Mouse (Mus musculus): ENCODE results near the gene Cmtm5. TPM values are rescaled to one million over a fixed set of nuclear protein-coding genes. Genes with fewer than 3 reads are reported as not detected.
"Not testable (repeated sequence)": the region's sequence is repeated elsewhere in the genome, so short reads cannot be mapped to it uniquely, and the experiment has no call there.

Cmtm5 gene
- polyA plus RNA-seq, 1 experiment from 2014 or later = 5.2 TPM

GRCm38 (mm10) chr14:54965631-54966030, 29.6 kb downstream of the Cmtm5 start:
- no peaks in the 10 kb centered on the region for H3K36me3 ChIP-seq
- H3K4me3 ChIP-seq = no peak overlapping the region
- ATAC-seq (ENCODE audit: low FRiP score) = no peak
- no peak overlapping the region for H3K9ac ChIP-seq
- H3K4me1 ChIP-seq = no peaks in the 10 kb centered on the region
- H3K27me3 ChIP-seq = no peaks in the 10 kb centered on the region
- H3K9me3 ChIP-seq (replicated peaks) = no peaks in the 10 kb centered on the region
- 69% methylated on average over 6 of the region's 6 CpGs for WGBS
- no peak overlapping the region for H3K27ac ChIP-seq
- H3K4me2 ChIP-seq (replicated peaks) = no peak overlapping the region

DNA sequence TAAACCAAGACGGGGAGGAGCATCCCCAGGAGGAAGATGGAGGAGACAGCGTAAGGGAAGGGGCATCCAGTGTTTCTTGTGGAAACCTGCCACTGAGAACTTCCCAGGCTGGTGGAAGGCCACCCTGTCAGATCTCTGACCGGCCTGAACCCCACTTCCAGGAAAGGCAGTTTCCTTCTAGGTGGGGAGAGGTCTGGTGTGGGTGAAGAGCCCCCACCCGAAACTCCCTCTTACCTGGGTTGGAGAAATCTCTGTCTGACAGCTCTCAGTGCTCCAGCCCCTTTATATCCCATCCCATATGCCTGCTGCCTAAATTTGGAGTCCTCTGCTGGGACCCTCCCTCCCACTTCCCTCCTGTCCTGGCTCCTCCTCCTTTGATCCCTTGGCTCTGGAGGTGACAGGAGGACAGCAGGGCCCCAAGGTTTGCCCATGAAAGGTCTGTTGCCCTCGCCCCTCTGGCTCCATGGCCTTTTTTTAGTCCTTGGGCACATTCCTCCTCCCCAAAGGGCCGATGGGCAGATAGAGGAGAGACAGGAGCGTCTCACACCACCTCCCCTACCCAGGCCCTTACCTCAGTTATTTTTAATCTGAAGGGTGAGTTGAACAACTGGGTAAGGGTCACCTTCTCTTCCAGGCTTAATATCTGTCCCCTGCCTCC, 30.4 kb downstream of the Cmtm5 start, which contains the start of gene Myh6:
Gene Myh6 (minus strand): TSS at position 608 of the 658 bp plus-strand sequence.
- Histone ChIP-seq H3K36me3 (no peaks in the 10 kb centered on the region), H3K9ac (no peak within 1 kb of the TSS), H3K4me3 (no peak within 1 kb of the TSS), H3K27me3 (no peaks in the 10 kb centered on the region), H3K4me2 (replicated peaks) (no peak within 1 kb of the TSS), H3K9me3 (replicated peaks) (no peaks in the 10 kb centered on the region), H3K27ac (no peak within 1 kb of the TSS), H3K4me1 (no peaks in the 10 kb centered on the region)
- no peak for ATAC-seq (ENCODE audit: low FRiP score)
- 82% methylated on average over 7 of the region's 7 CpGs for WGBS

- Histone ChIP-seq H3K9ac (no peak overlapping the region), H3K36me3 (no peaks in the 10 kb centered on the region), H3K9me3 (replicated peaks) (no peaks in the 10 kb centered on the region), H3K27ac (no peak overlapping the region), H3K4me2 (replicated peaks) (no peak overlapping the region), H3K27me3 (no peaks in the 10 kb centered on the region), H3K4me1 (no peaks in the 10 kb centered on the region), H3K4me3 (no peak overlapping the region)
- ATAC-seq (ENCODE audit: low FRiP score) = no peak
- 78% methylated on average over 3 of the region's 3 CpGs for WGBS
Measured at GRCm38 (mm10) chr14:54967874-54968273, 31.8 kb downstream of the Cmtm5 start.

- Histone ChIP-seq H3K4me2 (replicated peaks) (no peak overlapping the region), H3K36me3 (no peaks in the 10 kb centered on the region)
- no peak for ATAC-seq (ENCODE audit: low FRiP score)
Measured at GRCm38 (mm10) chr14:54968344-54968743, 32.3 kb downstream of the Cmtm5 start.

DNA sequence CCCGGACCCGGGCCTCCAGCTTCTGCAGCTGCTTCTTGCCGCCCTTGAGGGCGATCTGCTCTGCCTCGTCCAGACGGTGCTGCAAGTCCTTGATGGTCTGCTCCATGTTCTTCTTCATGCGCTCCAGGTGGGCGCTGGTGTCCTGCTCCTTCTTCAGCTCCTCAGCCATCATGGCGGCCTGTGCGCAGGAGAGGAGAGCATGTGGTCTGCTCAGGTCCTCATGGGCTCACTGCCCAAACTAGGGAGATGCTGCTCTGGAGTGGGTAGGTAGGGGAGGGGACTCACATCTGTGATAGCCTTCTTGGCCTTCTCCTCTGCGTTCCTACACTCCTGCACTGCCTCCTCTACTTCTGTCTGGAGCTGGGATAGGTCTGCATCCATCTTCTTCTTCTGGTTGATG, 36.7 kb downstream of the Cmtm5 start:
- WGBS = 92% methylated on average over 10 of the region's 11 CpGs
- H3K9me3 ChIP-seq (replicated peaks) = not testable (repeated sequence)

More at GRCm38 (mm10) chr14:54968344-54968743, 32.3 kb downstream of the Cmtm5 start:
- Histone ChIP-seq H3K4me3 (no peak overlapping the region), H3K9ac (no peak overlapping the region), H3K27ac (no peak overlapping the region), H3K9me3 (replicated peaks) (no peaks in the 10 kb centered on the region), H3K27me3 (no peaks in the 10 kb centered on the region), H3K4me1 (no peaks in the 10 kb centered on the region)

GRCm38 (mm10) chr14:54974068-54974791, 38.2 kb downstream of the Cmtm5 start:
- peak; percentile 49; the same call in 1 of the 2 replicates for ATAC-seq (ENCODE audit: low FRiP score)
- H3K27ac ChIP-seq = peak overlapping the region; percentile 66
- 76% methylated on average over 6 of the region's 6 CpGs for WGBS

More for the DNA sequence above, 36.7 kb downstream of the Cmtm5 start:
- H3K4me3 ChIP-seq; H3K36me3 ChIP-seq; H3K9ac ChIP-seq; H3K27ac ChIP-seq; H3K27me3 ChIP-seq; ATAC-seq (ENCODE audit: low FRiP score); H3K4me2 ChIP-seq (replicated peaks): not testable (repeated sequence)
- peaks cover 13% of the 10 kb centered on the region for H3K4me1 ChIP-seq

DNA sequence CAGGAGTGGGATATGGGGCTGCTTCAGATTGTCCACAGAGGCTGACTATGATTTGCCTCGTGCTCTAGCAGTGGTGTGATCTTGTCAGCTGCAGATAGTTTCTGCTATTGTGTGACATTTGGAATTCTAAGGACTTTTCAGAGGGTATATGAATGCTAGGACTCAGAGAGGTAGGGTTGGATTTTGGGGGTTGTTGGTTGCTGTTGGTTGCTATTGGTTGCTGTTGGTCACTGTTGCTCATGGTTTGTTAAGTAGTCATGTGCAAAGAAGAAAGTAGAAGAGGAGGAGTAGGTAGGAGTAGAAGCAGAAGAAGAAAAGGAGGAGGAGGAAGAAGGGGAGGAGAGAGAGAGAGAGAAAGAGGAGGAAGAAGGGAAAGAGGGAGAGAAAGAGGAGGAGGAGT, 40.6 kb downstream of the Cmtm5 start, which contains the start of gene Gm17428:
Gene Gm17428 (plus strand): TSS at position 301 of the 400 bp plus-strand sequence.
- H3K27me3 ChIP-seq = no peaks in the 10 kb centered on the region
- no peak for ATAC-seq (ENCODE audit: low FRiP score)
- no peaks in the 10 kb centered on the region for H3K9me3 ChIP-seq (replicated peaks)
- no peak within 1 kb of the TSS for H3K4me3 ChIP-seq
- H3K4me1 ChIP-seq = peaks cover 13% of the 10 kb centered on the region
- no peaks in the 10 kb centered on the region for H3K36me3 ChIP-seq
- WGBS = 67% methylated on average over 1 of the region's 1 CpGs
- H3K27ac ChIP-seq = no peak within 1 kb of the TSS
- no peak within 1 kb of the TSS for H3K4me2 ChIP-seq (replicated peaks)
- no peak within 1 kb of the TSS for H3K9ac ChIP-seq

More at GRCm38 (mm10) chr14:54974068-54974791, 38.2 kb downstream of the Cmtm5 start:
- H3K27me3 ChIP-seq = no peaks in the 10 kb centered on the region
- no peaks in the 10 kb centered on the region for H3K36me3 ChIP-seq
- H3K4me3 ChIP-seq = no peak overlapping the region
- H3K4me2 ChIP-seq (replicated peaks) = no peak overlapping the region
- H3K9ac ChIP-seq = no peak overlapping the region
- H3K9me3 ChIP-seq (replicated peaks) = no peaks in the 10 kb centered on the region
- H3K4me1 ChIP-seq = peaks cover 13% of the 10 kb centered on the region

GRCm38 (mm10) chr14:54978664-54979063, 42.6 kb downstream of the Cmtm5 start:
- WGBS = 87% methylated on average over 8 of the region's 8 CpGs
- H3K27ac ChIP-seq = no peak overlapping the region
- H3K4me1 ChIP-seq = peaks cover 11% of the 10 kb centered on the region
- no peaks in the 10 kb centered on the region for H3K9me3 ChIP-seq (replicated peaks)
- H3K36me3 ChIP-seq = no peaks in the 10 kb centered on the region
- H3K27me3 ChIP-seq = no peaks in the 10 kb centered on the region
- no peak overlapping the region for H3K4me2 ChIP-seq (replicated peaks)
- no peak for ATAC-seq (ENCODE audit: low FRiP score)
- no peak overlapping the region for H3K4me3 ChIP-seq
- no peak overlapping the region for H3K9ac ChIP-seq

DNA sequence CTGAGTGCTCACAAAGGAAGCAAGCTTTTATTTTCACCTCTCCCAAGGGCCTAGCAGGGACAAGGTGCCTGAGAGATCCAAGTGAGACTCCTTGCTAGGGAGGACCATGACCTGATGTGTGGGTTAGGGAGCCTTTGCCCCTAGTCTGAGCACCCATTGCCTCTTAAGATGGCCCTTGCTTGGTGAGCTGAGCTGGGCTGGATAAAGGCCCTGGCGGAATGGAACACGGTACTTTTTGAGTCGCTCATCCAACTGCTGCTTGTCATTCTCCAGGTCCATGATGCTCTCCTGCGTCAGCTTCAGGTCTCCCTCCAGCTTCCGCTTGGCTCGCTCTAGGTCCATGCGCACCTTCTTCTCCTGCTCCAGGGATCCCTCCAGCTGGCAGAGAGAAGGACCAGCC, 45.9 kb downstream of the Cmtm5 start:
- no peak for ATAC-seq (ENCODE audit: low FRiP score)
- Histone ChIP-seq H3K4me3 (no peak overlapping the region), H3K9ac (no peak overlapping the region), H3K27ac (no peak overlapping the region), H3K36me3 (no peaks in the 10 kb centered on the region), H3K4me1 (no peaks in the 10 kb centered on the region), H3K9me3 (replicated peaks) (no peaks in the 10 kb centered on the region), H3K4me2 (replicated peaks) (no peak overlapping the region), H3K27me3 (no peaks in the 10 kb centered on the region)
- 92% methylated on average over 7 of the region's 7 CpGs for WGBS

- WGBS = 93% methylated on average over 9 of the region's 9 CpGs
- H3K9me3 ChIP-seq (replicated peaks); H3K4me2 ChIP-seq (replicated peaks): not testable (repeated sequence)
Measured at GRCm38 (mm10) chr14:54988350-54988874, 52.4 kb downstream of the Cmtm5 start.

More at GRCm38 (mm10) chr14:54988350-54988874, 52.4 kb downstream of the Cmtm5 start:
- H3K27me3 ChIP-seq; H3K27ac ChIP-seq; ATAC-seq (ENCODE audit: low FRiP score); H3K9ac ChIP-seq; H3K4me1 ChIP-seq; H3K36me3 ChIP-seq; H3K4me3 ChIP-seq: not testable (repeated sequence)
